Mouse (Mus musculus) liver, embryonic 11.5 days (tissue): ENCODE results near the gene Dmbx1. TPM values are rescaled to one million over a fixed set of nuclear protein-coding genes. Genes with fewer than 3 reads are reported as not detected.

Experiments
- ATAC-seq: fragments of 200-750 bp; cut with Nextera tagmentation; replicated peaks from 2 replicates; pipeline ENCODE4 v1.8.0; 2017; ENCODE audit warnings: moderate number of reproducible peaks, mild to moderate bottlenecking, moderate TSS enrichment, moderate library complexity; ENCODE audit not compliant: low FRiP score
- DNase-seq: peaks from one replicate; pipeline ENCODE4 v3.0.0-alpha.2; 2017; ENCODE audit warnings: low spot score
- H3K27ac ChIP-seq: fragments of 300-500 bp; sonication (generic); 2 replicates; pipeline ENCODE4 v1.5.1; 2014; ENCODE audit warnings: mild to moderate bottlenecking, low read depth, low read length, control low read depth
- H3K27me3 ChIP-seq: fragments of 300-500 bp; sonication (generic); replicated peaks from 2 replicates; pipeline ENCODE4 v1.6.1; 2014; ENCODE audit warnings: low read length, mixed read lengths; ENCODE audit not compliant: control insufficient read depth, insufficient read depth
- H3K36me3 ChIP-seq: fragments of 300-500 bp; sonication (generic); 2 replicates; pipeline ENCODE4 v1.6.1; 2014; ENCODE audit warnings: mild to moderate bottlenecking, low read length, moderate library complexity, mixed read lengths; ENCODE audit not compliant: control insufficient read depth, insufficient read depth
- H3K4me1 ChIP-seq: fragments of 300-500 bp; sonication (generic); replicated peaks from 2 replicates; pipeline ENCODE4 v1.6.1; 2014; ENCODE audit warnings: low read length, mixed read lengths; ENCODE audit not compliant: control insufficient read depth, insufficient read depth
- H3K4me2 ChIP-seq: fragments of 300-500 bp; sonication (generic); 2 replicates; pipeline ENCODE4 v1.6.1; 2014; ENCODE audit warnings: mild to moderate bottlenecking, control low read depth, moderate library complexity
- H3K4me3 ChIP-seq: fragments of 300-500 bp; sonication (generic); 2 replicates; pipeline ENCODE4 v1.5.1; 2014; ENCODE audit warnings: low read depth, low read length, control low read depth
- H3K9ac ChIP-seq: fragments of 300-500 bp; sonication (generic); 2 replicates; pipeline ENCODE4 v1.6.1; 2014; ENCODE audit warnings: low read depth, low read length, control low read depth
- H3K9me3 ChIP-seq: fragments of 300-500 bp; sonication (generic); 2 replicates; pipeline ENCODE4 v1.6.1; 2016; ENCODE audit warnings: low read length, inconsistent platforms, mixed read lengths; ENCODE audit not compliant: control insufficient read depth
- WGBS: fragments of 180-500 bp; shearing (Covaris S2); extraction: QIAGEN DNeasy Blood & Tissue Kit; methylation state at CpG from one replicate; pipeline ENCODE4 v1.1.7; 2014; 5-methylcytosine and 5-hydroxymethylcytosine counted together
- polyA plus RNA-seq: library from polyadenylated mRNA; unstranded; fragments of >200 nt; fragmentation: Nextera tagmentation; extraction: Ambion mirVana; gene quantifications from 2 replicates; pipeline ENCODE4 v1.2.1, GENCODE M21; 2014

The Dmbx1 gene
- polyA plus RNA-seq, 1 experiment from 2014 or later = not detected

DNA sequence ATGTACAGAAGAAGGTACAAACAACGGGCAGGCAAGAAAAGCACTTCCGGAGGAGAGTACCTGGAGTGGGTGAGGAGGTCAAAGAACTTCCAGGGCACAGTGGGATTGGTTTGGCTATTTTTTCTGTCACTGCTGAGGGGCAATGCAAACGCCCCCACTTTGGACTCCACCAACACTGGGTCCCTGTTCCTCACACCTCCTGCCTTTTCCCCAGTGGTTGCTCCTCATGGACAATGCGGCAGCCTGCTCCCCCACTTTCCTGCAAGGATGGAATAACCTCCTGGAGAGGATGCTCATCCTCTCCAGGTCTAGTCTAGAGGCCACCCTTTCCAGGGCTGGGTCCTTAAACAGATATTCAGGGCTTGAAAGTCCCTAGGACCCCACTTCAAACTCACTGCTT lies 39.2 kb upstream of the Dmbx1 start:
- no peaks in the 10 kb centered on the region for H3K36me3 ChIP-seq
- H3K4me1 ChIP-seq = 0 out of 2 replicates have a peak, but pooled peaks cover 2% of the 10 kb centered on the region
- peaks cover 68% of the 10 kb centered on the region for H3K27me3 ChIP-seq
- no peak overlapping the region for H3K4me2 ChIP-seq
- 22% methylated on average over 4 of the region's 4 CpGs for WGBS
- ATAC-seq (no peak), DNase-seq (no peak)
- no peaks in the 10 kb centered on the region for H3K9me3 ChIP-seq
- H3K27ac ChIP-seq = no peak overlapping the region
- H3K4me3 ChIP-seq = no peak overlapping the region
- H3K9ac ChIP-seq = no peak overlapping the region

DNA sequence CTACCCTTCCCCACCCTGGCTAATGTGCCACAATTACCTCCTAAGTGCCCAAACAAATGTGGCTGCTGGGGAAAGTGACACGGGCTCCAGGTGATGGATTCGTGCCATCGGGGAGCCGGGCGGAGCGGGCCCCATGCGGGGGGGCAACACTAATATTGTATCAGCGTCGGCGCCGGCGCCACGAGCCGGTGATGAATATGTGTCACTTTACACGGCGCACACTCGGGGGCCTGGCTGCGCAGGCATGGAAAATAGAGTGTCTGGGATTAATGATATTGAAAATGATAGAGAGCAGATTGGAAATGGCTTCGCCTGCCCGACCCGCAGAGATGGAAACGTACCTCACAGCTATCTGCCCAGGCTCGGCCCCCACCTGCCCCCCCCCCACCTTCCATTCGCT lies 32.8 kb upstream of the Dmbx1 start:
- no peak overlapping the region for H3K4me2 ChIP-seq
- H3K9ac ChIP-seq = no peak overlapping the region
- H3K36me3 ChIP-seq = no peaks in the 10 kb centered on the region
- 51% methylated on average over 24 of the region's 24 CpGs for WGBS
- no peaks in the 10 kb centered on the region for H3K4me1 ChIP-seq
- no peak overlapping the region for H3K4me3 ChIP-seq
- ATAC-seq (no peak), DNase-seq (no peak)
- H3K27me3 ChIP-seq = peaks cover 80% of the 10 kb centered on the region
- no peak overlapping the region for H3K27ac ChIP-seq
- no peaks in the 10 kb centered on the region for H3K9me3 ChIP-seq

DNA sequence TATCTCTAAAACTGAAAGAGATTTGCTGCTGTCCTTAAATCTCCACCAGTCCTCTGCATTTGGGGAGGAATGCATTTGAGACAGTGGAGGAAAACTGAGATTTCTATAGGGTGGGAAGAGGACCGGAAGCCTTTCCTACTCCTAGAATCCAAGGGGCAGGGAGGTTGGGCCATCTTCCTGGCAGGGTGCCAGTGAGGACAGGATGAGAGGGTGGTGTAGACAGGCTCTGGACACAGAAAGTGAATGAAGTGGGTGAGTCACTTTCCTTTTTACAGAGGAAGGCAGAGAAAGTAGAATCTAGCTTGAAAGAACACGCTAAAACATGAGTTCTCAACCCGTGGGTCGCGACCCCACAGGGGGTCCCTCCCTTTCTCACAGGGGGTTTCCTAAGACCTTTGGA lies 24.7 kb upstream of the Dmbx1 start:
- no peaks in the 10 kb centered on the region for H3K9me3 ChIP-seq
- H3K4me3 ChIP-seq = no peak overlapping the region
- WGBS = 11% methylated on average over 5 of the region's 5 CpGs
- no peak overlapping the region for H3K27ac ChIP-seq
- no peak for ATAC-seq
- peaks cover 87% of the 10 kb centered on the region for H3K27me3 ChIP-seq
- H3K36me3 ChIP-seq = no peaks in the 10 kb centered on the region
- no peaks in the 10 kb centered on the region for H3K4me1 ChIP-seq
- H3K4me2 ChIP-seq = no peak overlapping the region
- no peak for DNase-seq
- H3K9ac ChIP-seq = no peak overlapping the region

DNA sequence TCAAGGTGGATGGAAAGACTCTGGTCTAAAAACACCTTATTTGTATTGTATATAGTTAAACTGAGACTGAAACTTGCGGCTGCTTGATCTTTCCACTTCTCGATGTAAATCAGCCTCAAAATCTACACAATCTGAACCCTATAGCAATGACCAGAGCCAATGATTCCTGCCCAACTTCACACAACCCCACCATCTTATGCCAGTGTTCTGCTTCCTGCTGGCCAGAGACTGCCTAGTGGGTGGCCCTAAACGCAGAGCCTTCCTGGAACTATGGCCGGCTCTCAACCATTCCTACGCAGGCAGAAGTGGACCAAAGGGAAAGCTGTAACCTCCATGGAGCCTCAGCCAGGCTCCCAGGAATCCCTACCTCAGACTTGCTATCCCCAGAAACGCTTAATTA lies 24.0 kb upstream of the Dmbx1 start:
- Histone ChIP-seq H3K4me1 (no peaks in the 10 kb centered on the region), H3K27me3 (peaks cover 87% of the 10 kb centered on the region), H3K4me2 (no peak overlapping the region), H3K9me3 (no peaks in the 10 kb centered on the region), H3K9ac (no peak overlapping the region), H3K27ac (no peak overlapping the region), H3K36me3 (no peaks in the 10 kb centered on the region), H3K4me3 (no peak overlapping the region)
- ATAC-seq = no peak
- DNase-seq = no peak
- WGBS = 14% methylated on average over 6 of the region's 6 CpGs

DNA sequence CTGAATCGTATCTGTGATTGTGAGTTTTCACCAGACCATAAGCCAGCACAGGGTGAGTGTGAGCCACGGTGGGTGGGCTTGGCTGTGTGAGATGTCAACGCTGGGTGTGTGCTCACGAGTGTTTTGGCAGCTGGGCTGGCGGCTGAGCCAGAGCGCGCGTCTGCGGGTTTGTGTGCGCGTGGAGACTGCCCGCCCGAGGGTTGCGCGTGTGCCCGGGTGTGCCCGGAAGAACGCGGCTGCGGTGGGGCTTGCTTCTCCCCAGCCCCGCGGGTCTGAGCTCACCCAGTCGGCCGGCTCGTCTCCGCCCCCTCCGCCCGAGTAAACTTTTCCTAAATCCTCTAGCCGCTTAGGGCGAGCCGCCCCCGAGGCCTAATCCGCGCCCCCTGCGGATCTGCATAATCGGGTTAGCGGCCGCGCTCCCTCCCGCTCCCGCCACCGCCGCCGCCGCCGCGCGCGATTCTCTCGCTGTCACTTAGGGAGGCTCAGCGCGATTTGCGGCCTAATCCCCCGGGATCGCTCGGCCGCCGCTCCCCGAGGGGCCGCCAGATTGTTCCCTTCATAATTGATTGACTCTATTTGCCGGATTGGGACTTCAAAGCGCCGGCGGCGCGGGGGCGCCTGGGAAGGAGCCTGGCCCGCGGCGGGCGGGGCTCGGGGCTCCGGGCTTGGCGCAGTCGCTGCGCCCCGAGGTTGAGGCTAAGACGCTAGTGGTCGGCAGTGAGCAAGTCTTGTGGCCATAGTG lies 23.1 kb upstream of the Dmbx1 start:
- ATAC-seq (peak; percentile 34; the same call in 1 of the 2 replicates), DNase-seq (peak; percentile 58)
- Histone ChIP-seq H3K4me1 (no peaks in the 10 kb centered on the region), H3K27ac (no peak overlapping the region), H3K27me3 (peaks cover 86% of the 10 kb centered on the region), H3K36me3 (no peaks in the 10 kb centered on the region), H3K4me2 (peak overlapping the region; percentile 79), H3K9ac (peak overlapping the region; percentile 44; the same call in 1 of the 2 replicates), H3K4me3 (peak overlapping the region; percentile 55), H3K9me3 (no peaks in the 10 kb centered on the region)
- WGBS = 1% methylated on average over 79 of the region's 79 CpGs

DNA sequence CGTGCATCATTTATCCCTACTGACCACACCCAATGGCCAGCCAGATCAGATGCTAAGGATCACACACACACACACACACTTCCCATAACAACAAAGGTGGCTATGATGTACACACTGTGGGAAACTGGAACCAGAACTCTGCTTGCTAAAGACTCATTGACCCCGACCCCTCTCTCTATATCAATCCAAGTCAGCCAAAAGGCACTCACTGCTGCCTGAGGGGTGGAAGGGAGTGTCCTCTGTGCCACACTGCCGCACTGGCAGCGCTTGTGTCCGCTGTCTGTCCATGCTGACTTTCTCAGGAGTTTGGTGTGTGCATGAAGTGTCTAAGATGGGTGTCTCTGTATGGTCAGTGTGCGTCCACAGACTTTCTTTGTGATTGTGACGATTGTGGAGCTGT lies 22.3 kb upstream of the Dmbx1 start:
- Histone ChIP-seq H3K4me2 (no peak overlapping the region; the same call in 1 of the 2 replicates), H3K27ac (no peak overlapping the region), H3K9me3 (no peaks in the 10 kb centered on the region), H3K9ac (no peak overlapping the region), H3K27me3 (peaks cover 84% of the 10 kb centered on the region), H3K4me3 (no peak overlapping the region), H3K4me1 (no peaks in the 10 kb centered on the region), H3K36me3 (no peaks in the 10 kb centered on the region)
- 16% methylated on average over 7 of the region's 7 CpGs for WGBS
- ATAC-seq (no peak), DNase-seq (no peak)

DNA sequence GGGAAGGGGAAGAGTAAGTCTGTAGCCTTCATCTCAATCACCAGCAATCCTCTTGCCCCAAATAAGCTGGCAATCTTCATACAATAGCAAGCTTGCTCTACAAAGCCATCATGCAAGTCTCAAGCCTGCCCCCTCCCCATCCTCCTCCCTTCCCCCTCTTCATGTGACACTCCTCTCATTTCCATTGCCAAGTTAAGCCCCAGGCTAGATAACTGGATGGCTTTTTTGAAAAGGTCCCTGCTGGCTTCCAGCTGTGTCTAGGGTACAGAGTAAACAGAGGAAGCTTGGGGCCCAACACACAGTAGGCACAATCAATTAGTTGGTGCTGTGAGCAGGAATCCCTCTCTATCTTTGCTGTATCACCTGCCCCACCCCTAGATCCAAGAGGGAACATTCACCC lies 19.8 kb upstream of the Dmbx1 start:
- no peak for ATAC-seq
- H3K27me3 ChIP-seq = peaks cover 87% of the 10 kb centered on the region

GRCm38 (mm10) chr4:115955494-115955775 lies 15.7 kb upstream of the Dmbx1 start:
- WGBS = 9% methylated on average over 3 of the region's 3 CpGs
- DNase-seq (no peak), ATAC-seq (no peak)
- no peaks in the 10 kb centered on the region; the same call in 1 of the 2 replicates for H3K4me1 ChIP-seq
- H3K4me2 ChIP-seq = no peak overlapping the region
- H3K36me3 ChIP-seq = no peaks in the 10 kb centered on the region
- no peak overlapping the region for H3K9ac ChIP-seq
- H3K9me3 ChIP-seq = no peaks in the 10 kb centered on the region
- H3K4me3 ChIP-seq = no peak overlapping the region
- H3K27ac ChIP-seq = no peak overlapping the region
- peaks cover 84% of the 10 kb centered on the region for H3K27me3 ChIP-seq

More for the DNA sequence above, 19.8 kb upstream of the Dmbx1 start:
- no peak overlapping the region for H3K9ac ChIP-seq
- no peak overlapping the region for H3K4me3 ChIP-seq
- no peak overlapping the region for H3K4me2 ChIP-seq
- H3K36me3 ChIP-seq = no peaks in the 10 kb centered on the region
- H3K9me3 ChIP-seq = no peaks in the 10 kb centered on the region
- DNase-seq = no peak
- no peak overlapping the region for H3K27ac ChIP-seq
- no peaks in the 10 kb centered on the region; the same call in 1 of the 2 replicates for H3K4me1 ChIP-seq
